Mouse (Mus musculus) left cerebral cortex, adult 8-10 months (tissue): ENCODE measurements around the gene Sinhcaf. TPM values are rescaled to one million over a fixed set of nuclear protein-coding genes. Genes with fewer than 3 reads are reported as not detected.
A peak's percentile ranks its signal among the peaks of the same experiment; 100 is the strongest.
"Not testable (repeated sequence)": the region's sequence is repeated elsewhere in the genome, so short reads cannot be mapped to it uniquely, and the experiment has no call there.

Source experiments
- DNase-seq, 2 experiments: peaks; one replicate each; pipeline ENCODE4 v3.0.0; 2022; ENCODE audit warnings: low spot score in 2 of 2
- total RNA-seq, 4 experiments: library from RNA; stranded (reverse); gene quantifications; 2 replicates each; pipeline ENCODE4 v1.2.4; 2022

Sinhcaf gene
- total RNA-seq: 1 to 10 TPM; 2.3 to 4.3 (median 3.4) TPM

- DNase-seq: peak; percentile 92 to 94
Observed at GRCm38 (mm10) chr6:148946409-148946742, at the start of gene Sinhcaf. Gene Sinhcaf, minus strand, starts transcription at chr6:148946467.

DNA sequence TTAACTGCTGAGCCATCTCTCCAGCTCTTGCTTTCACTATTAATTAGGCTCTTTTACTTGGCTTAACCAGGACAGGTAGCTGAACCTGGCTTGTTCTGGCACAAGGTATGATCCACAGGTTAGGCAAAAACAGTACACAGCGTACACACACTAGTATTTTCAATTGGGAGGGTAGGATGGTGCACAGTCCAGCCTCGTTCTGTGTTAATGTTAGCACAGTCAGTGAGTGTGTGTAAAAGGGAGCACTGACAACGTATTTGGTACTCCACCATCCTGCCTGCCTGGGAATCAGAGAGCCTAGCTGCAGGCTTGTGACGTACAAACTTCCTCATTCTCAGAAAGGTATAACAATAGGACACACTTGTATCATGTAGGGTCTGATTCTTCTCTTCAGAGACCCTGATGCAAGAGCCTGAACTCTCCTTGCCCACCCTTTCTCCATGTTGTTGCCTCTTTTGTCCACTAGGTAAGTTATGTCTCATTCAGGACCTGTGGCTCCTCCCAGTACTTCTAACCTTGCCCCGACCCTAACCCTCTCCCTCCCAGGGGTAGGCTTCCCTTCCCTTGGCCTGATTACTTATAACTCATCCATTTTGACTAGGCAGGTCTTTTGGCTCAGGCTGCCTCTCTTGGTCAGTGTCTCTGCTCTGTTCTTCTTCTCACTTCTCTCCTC lies 48.2 kb upstream of the Sinhcaf start:
- no peak for DNase-seq

DNA sequence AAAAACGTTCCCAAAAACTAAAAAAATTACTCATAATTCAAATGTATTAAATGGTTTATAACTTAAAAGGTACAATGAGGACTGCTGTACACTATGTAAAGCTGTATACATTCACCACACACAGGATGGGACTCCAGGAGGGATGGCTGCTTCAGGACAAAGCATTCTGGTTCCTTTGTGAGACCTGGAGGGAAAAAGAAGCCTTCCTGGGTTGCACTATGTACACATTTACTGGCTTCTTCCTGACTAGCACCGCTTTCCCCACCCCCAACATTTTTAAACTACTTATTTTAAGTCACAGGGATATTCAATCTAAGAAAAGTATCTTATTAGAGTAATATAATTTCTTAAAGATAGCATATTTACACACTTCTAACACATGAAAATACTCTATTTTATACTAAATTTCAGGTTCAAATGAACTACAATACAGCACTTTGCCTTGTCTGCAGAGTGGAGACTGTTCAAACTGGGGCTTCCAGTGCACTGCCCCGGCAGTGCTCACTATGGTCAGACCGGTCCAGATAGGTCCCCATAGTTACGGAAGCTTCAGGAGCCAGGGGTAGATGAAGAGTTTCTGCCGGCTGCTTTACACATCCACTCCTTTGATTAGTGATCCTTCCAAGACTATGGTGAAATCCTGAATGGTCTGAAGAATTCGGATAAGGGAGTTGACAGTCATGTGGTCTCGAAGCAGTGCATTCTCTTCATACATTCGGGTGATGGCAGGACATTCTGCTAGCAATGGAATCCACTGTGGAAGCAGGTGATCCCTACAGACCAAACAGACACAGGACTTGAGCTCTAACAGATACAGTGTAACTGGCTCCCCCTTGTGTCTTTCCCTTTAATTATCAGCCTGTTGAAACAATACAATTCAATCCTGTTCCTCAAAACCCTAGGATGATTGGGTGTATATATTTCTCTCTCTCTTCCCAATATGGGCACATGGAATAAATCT lies 47.1 kb upstream of the Sinhcaf start:
- DNase-seq: no peak

DNA sequence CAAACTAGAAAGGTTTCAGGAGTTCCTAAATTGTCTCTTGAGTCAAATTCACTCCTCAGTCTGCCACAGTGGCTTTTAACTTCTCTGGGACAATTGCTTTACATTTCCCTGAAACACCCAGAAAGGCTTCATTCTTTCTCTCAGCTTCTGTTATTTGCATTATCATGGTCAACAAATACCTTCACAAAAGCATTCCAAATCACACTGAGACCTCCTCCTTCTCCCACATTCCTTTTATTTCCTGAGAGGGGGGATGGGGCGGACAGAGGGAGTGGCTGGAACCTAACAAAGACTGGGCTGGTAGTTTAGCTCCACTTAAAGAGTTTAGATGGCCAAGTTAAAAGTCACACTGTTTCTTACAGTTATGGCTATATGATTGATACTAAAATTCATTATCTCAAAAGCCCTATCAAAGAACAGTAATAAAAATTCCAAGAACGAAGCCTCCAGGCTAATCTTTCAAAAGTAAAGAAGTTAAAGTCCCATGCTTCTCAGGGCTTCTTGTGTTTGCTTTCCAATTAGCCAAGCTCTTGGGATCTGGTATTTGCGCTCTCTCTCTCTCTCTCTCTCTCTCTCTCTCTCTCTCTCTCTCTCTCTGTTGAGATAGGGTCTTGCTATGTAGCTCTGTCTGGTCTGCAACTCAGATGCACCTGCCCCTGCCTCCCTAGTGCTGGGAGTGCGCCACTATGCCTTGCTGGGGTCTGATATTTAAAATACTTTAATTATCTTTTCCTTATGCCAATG lies 46.3 kb upstream of the Sinhcaf start:
- no peak for DNase-seq

DNA sequence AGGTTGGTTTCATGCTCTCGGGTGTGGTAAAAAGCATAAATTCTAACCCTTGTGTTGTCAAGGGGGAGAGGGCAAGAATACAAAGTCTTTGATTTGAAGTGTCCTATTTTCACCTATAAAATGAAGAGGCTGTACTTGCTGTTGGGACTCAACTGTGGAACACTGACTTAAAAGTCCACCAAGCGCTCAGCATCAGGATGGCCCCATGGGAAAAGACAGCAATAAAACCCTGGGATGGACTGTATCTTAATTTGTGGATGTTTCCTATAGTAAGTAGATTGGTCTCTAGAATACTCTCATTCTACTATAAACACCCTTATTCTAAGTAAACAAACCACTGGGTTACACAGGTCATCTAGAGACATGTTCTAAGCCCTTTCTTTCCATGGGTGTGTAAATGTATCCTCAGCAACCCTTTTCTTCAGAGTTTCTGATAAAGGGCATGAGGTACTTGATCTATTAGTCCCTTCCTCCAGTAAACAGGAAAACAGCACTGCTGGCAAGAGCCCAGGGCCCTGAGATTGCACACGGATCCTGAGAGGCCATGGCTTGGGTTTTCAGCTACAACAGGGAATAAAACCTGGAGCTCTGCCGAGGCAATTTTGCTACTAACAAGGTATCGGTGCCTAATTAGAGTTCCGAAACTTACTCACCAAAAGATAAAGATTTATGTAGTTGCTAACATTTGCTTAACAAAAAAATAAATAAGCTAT lies 45.5 kb upstream of the Sinhcaf start:
- DNase-seq: no peak

DNA sequence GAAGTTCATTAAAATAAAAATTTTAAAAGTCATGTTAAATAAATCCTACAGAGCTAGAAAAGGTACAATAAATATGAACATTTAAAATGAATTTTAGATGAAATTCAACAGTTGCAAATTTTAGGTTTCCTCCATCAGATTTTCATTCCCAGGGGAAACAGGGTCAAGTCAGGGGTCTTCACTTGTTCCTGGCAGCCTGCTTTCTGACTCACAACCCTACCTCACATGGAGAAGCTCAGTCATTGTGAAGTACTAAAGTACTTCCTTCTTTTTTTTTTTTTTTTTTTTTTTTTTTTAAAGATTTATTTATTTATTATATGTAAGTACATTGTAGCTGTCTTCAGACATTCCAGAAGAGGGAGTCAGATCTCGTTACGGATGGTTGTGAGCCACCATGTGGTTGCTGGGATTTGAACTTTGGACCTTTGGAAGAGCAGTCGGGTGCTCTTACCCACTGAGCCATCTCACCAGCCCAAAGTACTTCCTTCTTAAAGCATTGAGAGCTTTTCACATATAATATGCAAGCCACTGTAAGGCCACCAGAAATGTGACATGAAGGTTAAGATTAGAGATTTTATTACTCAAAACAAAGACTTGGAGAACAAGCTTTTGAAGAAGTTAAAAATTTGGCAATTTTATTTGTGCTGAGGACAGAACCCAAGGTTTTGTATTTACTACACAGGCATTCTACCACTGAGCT lies 43.7 kb upstream of the Sinhcaf start:
- not testable (repeated sequence) for DNase-seq

DNA sequence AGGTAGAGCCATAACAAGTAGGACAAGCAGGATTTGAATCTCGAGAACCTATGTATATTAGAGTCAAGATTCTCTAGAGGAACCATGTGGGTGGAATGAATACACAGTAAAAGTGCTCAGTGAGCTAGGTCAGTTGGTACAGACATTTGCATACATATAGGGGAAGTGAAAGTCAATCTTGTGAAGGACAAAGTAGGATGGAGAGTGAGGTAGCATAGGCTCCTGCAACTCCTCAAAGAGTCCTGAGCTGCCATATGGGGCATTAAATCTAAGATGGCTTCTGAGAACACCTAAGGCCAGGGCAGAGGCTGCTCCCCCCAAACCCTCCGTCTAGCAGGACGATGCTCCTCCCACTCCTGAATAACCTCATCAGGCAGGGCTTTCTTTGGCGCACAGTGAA lies 39.7 kb upstream of the Sinhcaf start:
- DNase-seq: no peak

GRCm38 (mm10) chr6:148980495-148980894 lies 34.2 kb upstream of the Sinhcaf start:
- DNase-seq: no peak

- DNase-seq: no peak
Observed at GRCm38 (mm10) chr6:148975096-148975495, 28.8 kb upstream of the Sinhcaf start.

DNA sequence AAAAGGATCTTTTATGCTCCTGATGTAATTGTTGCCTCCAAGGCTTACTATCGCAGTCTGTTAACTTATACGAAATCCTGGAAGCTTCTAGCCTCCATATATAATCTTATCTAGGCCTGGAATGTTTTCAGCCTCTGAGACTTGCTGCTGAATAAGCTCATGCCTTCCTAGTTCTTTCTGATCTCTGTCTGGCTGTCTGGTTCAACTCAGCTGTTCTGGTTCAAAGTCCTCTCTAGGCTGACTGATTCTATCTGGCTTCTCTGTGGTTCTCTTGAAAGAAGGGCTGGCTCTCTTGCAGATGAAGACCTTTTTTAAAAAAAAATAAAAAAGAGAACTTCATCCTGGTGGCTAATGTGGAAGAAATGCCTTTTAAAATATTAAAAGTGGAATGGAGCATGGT lies 26.6 kb upstream of the Sinhcaf start:
- DNase-seq: no peak

GRCm38 (mm10) chr6:148972059-148972848 lies 26.0 kb upstream of the Sinhcaf start:
- no peak for DNase-seq

GRCm38 (mm10) chr6:148971385-148971940 lies 25.2 kb upstream of the Sinhcaf start:
- no peak for DNase-seq

DNA sequence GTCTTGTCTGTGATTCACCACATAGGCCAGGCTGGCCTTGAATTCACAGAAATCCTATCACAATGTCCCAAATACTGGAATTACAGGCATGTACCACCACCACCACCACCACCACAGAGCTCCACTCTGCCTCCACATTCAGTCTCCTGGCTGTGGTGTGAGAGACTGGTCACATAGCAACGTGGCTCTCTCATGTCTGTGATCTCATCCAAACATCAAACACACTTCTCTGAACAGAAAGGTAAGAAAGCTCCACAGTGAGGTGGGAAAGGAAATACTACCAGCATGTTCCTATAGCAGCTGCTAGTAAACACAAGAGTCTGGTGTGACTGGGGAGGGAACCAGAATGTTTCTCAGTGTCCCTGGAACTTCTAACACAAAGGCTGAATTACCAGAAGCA lies 15.0 kb upstream of the Sinhcaf start:
- no peak for DNase-seq

DNA sequence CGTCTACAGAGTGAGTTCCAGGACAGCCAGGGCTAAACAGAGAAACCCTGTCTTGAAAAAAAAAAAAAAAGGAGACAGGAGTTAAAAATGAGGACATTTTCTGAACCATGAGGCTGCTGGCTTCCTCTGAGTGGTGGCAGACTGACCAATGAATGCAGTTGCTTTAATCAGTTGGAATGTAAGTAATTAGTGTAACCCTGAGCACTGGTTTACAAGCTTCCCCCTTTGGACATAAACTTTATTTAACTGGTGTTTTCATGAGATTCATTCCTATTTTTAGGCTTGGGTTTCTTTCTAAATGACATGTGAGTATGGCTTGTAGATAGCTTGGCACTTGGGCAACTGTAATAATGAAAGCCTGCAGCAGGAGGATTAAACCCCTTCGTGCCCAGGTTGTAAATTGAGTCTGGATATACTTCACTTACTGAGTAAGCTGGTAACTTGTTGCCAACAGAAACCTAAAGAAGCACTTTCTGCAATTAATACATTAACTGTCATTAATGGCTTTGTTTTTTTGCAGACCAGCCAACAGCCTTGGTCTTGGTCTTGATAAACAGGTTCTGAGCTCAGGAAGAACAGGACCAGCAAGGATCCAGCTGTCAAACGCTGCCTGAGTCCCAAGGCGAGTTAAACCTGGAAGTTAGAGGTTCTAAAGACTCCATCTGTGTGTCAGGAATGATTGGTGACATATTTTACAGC lies 13.4 kb upstream of the Sinhcaf start:
- DNase-seq: no peak

DNA sequence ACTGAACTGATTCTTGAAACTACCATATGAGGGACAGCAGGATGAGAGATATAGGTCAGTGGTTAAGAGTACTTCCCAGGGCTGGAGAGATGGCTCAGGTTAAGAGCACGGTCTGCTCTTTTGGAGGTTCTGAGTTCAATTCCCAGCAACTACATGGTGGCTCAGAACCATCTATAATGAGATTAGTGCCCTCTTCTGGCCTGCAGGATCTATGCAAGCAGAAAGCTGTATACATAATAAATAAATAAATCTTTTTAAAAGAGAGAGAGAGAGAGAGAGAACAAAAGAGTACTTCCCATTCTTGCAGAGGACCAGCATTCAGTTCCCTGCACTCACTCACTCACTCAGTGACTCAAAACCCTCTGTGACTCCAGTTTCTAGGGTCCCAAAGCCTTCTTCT lies 12.4 kb upstream of the Sinhcaf start:
- DNase-seq: no peak

DNA sequence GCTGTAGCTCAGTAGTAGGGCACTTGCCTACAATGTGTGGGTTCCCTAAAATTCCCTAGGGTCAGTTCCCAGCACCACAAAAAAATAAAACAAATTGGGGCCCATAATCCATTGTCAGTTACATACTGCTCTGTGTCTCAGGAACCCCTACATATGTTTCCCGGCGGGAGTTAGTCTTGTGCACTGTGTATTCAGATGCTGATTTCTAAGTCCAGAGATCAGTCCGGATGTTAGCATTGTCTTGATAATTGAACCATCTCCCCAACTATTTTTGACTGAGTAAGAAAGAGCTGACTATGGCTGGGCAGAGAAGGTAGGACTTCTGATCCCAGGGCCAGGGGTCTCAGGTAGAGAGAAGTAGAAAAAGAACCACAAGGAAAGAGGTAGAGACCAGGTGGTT lies 10.8 kb upstream of the Sinhcaf start:
- no peak for DNase-seq

- DNase-seq: no peak
Observed at GRCm38 (mm10) chr6:148955641-148956420, 9.6 kb upstream of the Sinhcaf start.

GRCm38 (mm10) chr6:148946881-148947405 lies 676 bp upstream of the Sinhcaf start:
- no peak for DNase-seq
